Mouse (Mus musculus) liver, postnatal 0 days (tissue): ENCODE measurements around the gene Rln3. TPM values are rescaled to one million over a fixed set of nuclear protein-coding genes. Genes with fewer than 3 reads are reported as not detected.

ENCODE experiments used
- ATAC-seq: fragments of 200-750 bp; cut with Nextera tagmentation; 2 replicates; pipeline ENCODE4 v1.8.0; 2017; ENCODE audit warnings: mild to moderate bottlenecking, moderate library complexity
- DNase-seq: peaks from one replicate; pipeline ENCODE4 v3.0.0-alpha.2; 2016
- H3K27ac ChIP-seq: fragments of 300-500 bp; sonication (generic); 2 replicates; pipeline ENCODE4 v1.5.1; 2014; ENCODE audit warnings: antibody characterized with exemption, moderate library complexity, mild to moderate bottlenecking, low read depth
- H3K27me3 ChIP-seq: fragments of 300-500 bp; sonication (generic); 2 replicates; pipeline ENCODE4 v1.6.1; 2014; ENCODE audit warnings: low read length, control low read depth, mixed read lengths; ENCODE audit not compliant: insufficient read depth
- H3K36me3 ChIP-seq: fragments of 300-500 bp; sonication (generic); replicated peaks from 2 replicates; pipeline ENCODE4 v1.6.1; 2014; ENCODE audit warnings: mild to moderate bottlenecking, control low read depth, low read length, moderate library complexity, mixed read lengths; ENCODE audit not compliant: insufficient read depth
- H3K4me1 ChIP-seq: fragments of 300-500 bp; sonication (generic); 2 replicates; pipeline ENCODE4 v1.6.1; 2014; ENCODE audit warnings: antibody characterized with exemption, mild to moderate bottlenecking, control low read depth; ENCODE audit not compliant: insufficient read depth
- H3K4me2 ChIP-seq: fragments of 300-500 bp; sonication (generic); 2 replicates; pipeline ENCODE4 v1.6.1; 2014; ENCODE audit warnings: low read depth, mild to moderate bottlenecking, low read length, moderate library complexity, mixed read lengths
- H3K4me3 ChIP-seq: fragments of 300-500 bp; sonication (generic); 2 replicates; pipeline ENCODE4 v1.5.1; 2014; ENCODE audit warnings: low read depth, low read length
- H3K9ac ChIP-seq: fragments of 300-500 bp; sonication (generic); replicated peaks from 2 replicates; pipeline ENCODE4 v1.6.1; 2014; ENCODE audit warnings: mild to moderate bottlenecking, moderate library complexity
- H3K9me3 ChIP-seq: fragments of 300-500 bp; sonication (generic); 2 replicates; pipeline ENCODE4 v1.6.1; 2016; ENCODE audit warnings: mild to moderate bottlenecking, control low read depth, low read length, mixed read lengths
- CTCF ChIP-seq: sonication (generic); IDR thresholded peaks from 2 replicates; pipeline ENCODE4 v1.5.1; 2016; ENCODE audit warnings: antibody characterized with exemption, low read depth
- EP300 ChIP-seq: IDR thresholded peaks from 2 replicates; pipeline ENCODE4 v1.6.1; 2016; ENCODE audit warnings: antibody characterized with exemption, low read depth, mild to moderate bottlenecking
- WGBS: fragments of 180-500 bp; shearing (Covaris S2); extraction: QIAGEN DNeasy Blood & Tissue Kit; methylation state at CpG from one replicate; pipeline ENCODE4 v1.1.7; 2014; ENCODE audit not compliant: insufficient replicate concordance; 5-methylcytosine and 5-hydroxymethylcytosine counted together
- polyA plus RNA-seq: library from polyadenylated mRNA; unstranded; fragments of >200 nt; fragmentation: Nextera tagmentation; extraction: Ambion mirVana; gene quantifications from 2 replicates; pipeline ENCODE4 v1.2.1, GENCODE M21; 2015

Gene Rln3
- polyA plus RNA-seq, 1 experiment from 2014 or later: not detected

GRCm38 (mm10) chr8:83999057-83999705, 45.6 kb downstream of the Rln3 start:
- no peak for ATAC-seq
- Histone ChIP-seq H3K4me1 (peaks cover 28% of the 10 kb centered on the region), H3K9me3 (no peaks in the 10 kb centered on the region), H3K9ac (peak overlapping the region; percentile 83), H3K27ac (no peak overlapping the region), H3K4me2 (peak overlapping the region; percentile 91), H3K36me3 (peaks cover 15% of the 10 kb centered on the region; the same call in 1 of the 2 replicates), H3K27me3 (no peaks in the 10 kb centered on the region), H3K4me3 (peak overlapping the region; percentile 71)
- whole genome bisulfite sequencing: 63% methylated on average over 16 of the region's 16 CpGs
- DNase-seq: peak; percentile 29
- no peak for TF ChIP-seq CTCF
- no peak for TF ChIP-seq EP300

GRCm38 (mm10) chr8:83998231-83999056, 46.4 kb downstream of the Rln3 start:
- TF ChIP-seq EP300 (no peak), CTCF (peak; percentile 69)
- DNase-seq (peak; percentile 67), ATAC-seq (peak; percentile 22)
- H3K4me1 ChIP-seq: peaks cover 25% of the 10 kb centered on the region
- H3K9me3 ChIP-seq: no peaks in the 10 kb centered on the region
- peaks cover 15% of the 10 kb centered on the region; the same call in 1 of the 2 replicates for H3K36me3 ChIP-seq
- H3K9ac ChIP-seq: peak overlapping the region; percentile 83
- peak overlapping the region; percentile 71 for H3K4me3 ChIP-seq
- no peaks in the 10 kb centered on the region for H3K27me3 ChIP-seq
- peak overlapping the region; percentile 91 for H3K4me2 ChIP-seq
- H3K27ac ChIP-seq: peak overlapping the region; percentile 88
- 1% methylated on average over 73 of the region's 92 CpGs for WGBS

- H3K9ac ChIP-seq: peak within 1 kb of the TSS; percentile 83
- no peak for TF ChIP-seq EP300
- TF ChIP-seq CTCF: no peak
- H3K4me1 ChIP-seq: peaks cover 19% of the 10 kb centered on the region
- peak; percentile 66 for DNase-seq
- peaks cover 15% of the 10 kb centered on the region; the same call in 1 of the 2 replicates for H3K36me3 ChIP-seq
- under 1% methylated on average over 49 of the region's 112 CpGs for WGBS
- H3K27me3 ChIP-seq: no peaks in the 10 kb centered on the region
- H3K9me3 ChIP-seq: no peaks in the 10 kb centered on the region
- peak within 1 kb of the TSS; percentile 88 for H3K27ac ChIP-seq
- peak; percentile 2; the same call in 1 of the 2 replicates for ATAC-seq
- H3K4me3 ChIP-seq: peak within 1 kb of the TSS; percentile 71
- H3K4me2 ChIP-seq: peak within 1 kb of the TSS; percentile 91
Observed at GRCm38 (mm10) chr8:83997511-83998141, 47.2 kb downstream of the Rln3 start, which contains the start of gene Samd1. Samd1 (plus strand) TSS chr8:83997672.

GRCm38 (mm10) chr8:83996567-83997505, 48.0 kb downstream of the Rln3 start:
- peak; percentile 87 for DNase-seq
- peak; percentile 86 for ATAC-seq
- Histone ChIP-seq H3K4me1 (peaks cover 23% of the 10 kb centered on the region), H3K4me3 (peak overlapping the region; percentile 65), H3K36me3 (peaks cover 17% of the 10 kb centered on the region), H3K4me2 (peak overlapping the region; percentile 91), H3K27ac (peak overlapping the region; percentile 88), H3K9ac (peak overlapping the region; percentile 83), H3K9me3 (no peaks in the 10 kb centered on the region), H3K27me3 (no peaks in the 10 kb centered on the region)
- TF ChIP-seq EP300 (no peak), CTCF (no peak)
- 2% methylated on average over 54 of the region's 103 CpGs for WGBS

GRCm38 (mm10) chr8:83995973-83996372, 48.8 kb downstream of the Rln3 start:
- H3K9ac ChIP-seq: peak overlapping the region; percentile 83
- H3K27me3 ChIP-seq: no peaks in the 10 kb centered on the region
- peak overlapping the region; percentile 88; the same call in 1 of the 2 replicates for H3K27ac ChIP-seq
- no peaks in the 10 kb centered on the region for H3K9me3 ChIP-seq
- WGBS: 31% methylated on average over 12 of the region's 12 CpGs
- peaks cover 23% of the 10 kb centered on the region for H3K4me1 ChIP-seq
- TF ChIP-seq EP300 (no peak), CTCF (no peak)
- peak overlapping the region; percentile 65 for H3K4me3 ChIP-seq
- DNase-seq (no peak), ATAC-seq (no peak)
- peaks cover 21% of the 10 kb centered on the region for H3K36me3 ChIP-seq
- H3K4me2 ChIP-seq: peak overlapping the region; percentile 91
